Mouse (Mus musculus): ENCODE measurements around the gene Gstm5.
"Not testable (repeated sequence)": the region's sequence is repeated elsewhere in the genome, so short reads cannot be mapped to it uniquely, and the experiment has no call there.

The Gstm5 gene

DNA sequence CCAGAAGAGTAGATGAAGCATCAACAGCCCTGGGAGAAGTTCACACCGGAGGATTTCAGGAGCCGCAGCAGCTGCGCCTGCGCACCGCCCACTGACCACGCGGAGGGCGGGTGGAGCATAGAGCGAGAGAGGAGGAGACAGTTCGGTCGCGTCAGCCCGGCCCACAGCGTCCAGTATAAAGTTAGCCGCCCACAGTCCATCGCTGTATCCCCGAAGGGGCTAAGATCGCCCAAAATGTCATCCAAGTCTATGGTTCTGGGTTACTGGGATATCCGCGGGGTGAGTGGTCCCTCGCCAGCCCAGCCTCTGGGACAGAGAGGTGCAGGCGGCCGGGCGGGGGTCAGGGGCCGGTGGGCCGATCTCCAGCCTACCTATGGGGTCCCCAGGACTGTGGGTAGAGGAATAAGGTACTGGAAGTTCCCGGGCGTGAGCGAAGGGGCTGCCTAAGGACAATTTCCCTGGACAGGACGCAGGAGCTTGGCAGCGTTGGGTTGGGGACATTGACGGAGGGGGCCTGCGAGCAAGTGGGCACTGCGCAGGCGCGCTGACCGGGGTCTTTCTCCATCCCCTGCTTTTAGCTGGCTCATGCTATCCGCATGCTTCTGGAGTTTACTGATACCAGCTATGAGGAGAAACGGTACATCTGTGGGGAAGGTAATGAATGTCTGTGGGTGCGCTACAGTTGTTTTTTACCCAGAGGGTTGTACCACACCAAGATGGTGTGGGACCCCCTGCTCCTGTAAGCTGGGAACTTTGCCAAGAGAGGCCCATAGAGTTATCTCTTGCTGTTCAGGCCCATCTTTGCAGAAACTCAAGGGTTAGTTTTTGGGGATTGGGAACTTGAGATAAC lies at the start of gene Gstm5:
Gene Gstm5, plus strand, starts transcription at position 102 of the 850 bp plus-strand sequence.
- DNase-seq (ENCODE audit: extremely low spot score, low read depth, low spot score), result peak; percentile 42

GRCm38 (mm10) chr3:107846175-107846574 lies 49.4 kb upstream of the Gstm5 start:
- DNase-seq (ENCODE audit: extremely low spot score, low read depth, low spot score), result no peak

- DNase-seq (ENCODE audit: extremely low spot score, low read depth, low spot score), result no peak
Measured at GRCm38 (mm10) chr3:107846835-107847234, 48.8 kb upstream of the Gstm5 start.

DNA sequence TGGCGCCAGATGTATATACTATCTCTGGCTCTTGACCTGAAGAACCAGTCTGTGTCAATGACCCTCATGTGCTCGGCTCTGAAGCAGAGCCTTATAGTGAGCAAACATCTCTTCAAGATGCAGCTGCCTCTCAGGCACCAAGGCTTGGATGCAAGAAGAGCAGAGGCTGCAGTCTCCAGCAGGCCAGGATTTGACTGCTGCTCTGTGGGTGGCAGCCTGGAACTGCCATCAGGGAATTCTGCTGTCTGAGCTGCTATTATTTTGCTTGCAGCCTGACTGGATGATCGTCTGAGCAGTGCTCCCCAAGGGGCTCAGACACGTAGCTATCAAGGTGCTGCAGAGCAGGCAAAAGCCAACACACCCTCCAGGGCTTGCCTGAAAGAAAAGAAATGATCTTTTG lies 47.5 kb upstream of the Gstm5 start:
- DNase-seq (ENCODE audit: extremely low spot score, low read depth, low spot score), result no peak

DNA sequence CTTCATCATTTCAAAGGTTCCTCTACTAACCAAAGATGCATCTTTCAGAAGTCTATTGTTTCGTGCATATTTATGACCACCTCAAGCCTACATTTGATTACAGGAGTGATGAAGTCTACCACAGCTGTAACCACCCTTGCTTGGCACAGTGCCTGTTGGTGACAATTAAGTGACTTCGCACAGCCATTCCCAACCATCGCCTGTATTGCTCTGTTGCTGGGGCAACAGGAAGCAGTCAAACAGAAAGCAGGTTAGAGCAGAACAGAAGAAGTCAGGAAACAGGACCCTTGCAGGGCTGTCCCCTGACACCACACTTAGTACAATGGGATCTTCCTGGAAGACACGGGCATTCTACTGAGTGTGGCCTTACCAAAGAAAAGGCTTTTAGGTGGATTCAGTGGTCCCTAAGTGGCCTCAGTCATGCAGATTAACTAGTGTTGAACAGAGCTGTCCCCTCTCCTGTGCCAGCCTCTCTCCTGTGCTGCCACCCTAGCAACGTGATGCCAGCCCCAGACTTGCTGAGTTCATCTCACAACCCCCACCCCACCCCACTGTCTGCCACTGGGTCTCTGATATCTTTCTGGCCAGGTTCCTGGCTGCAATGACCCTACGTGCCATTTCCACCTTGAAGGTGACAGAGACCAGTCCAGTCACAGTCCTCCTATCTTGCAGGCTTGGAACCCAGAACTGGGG lies 46.5 kb upstream of the Gstm5 start:
- no peak for DNase-seq (ENCODE audit: extremely low spot score, low read depth, low spot score)

GRCm38 (mm10) chr3:107849693-107850031 lies 46.0 kb upstream of the Gstm5 start:
- DNase-seq (ENCODE audit: extremely low spot score, low read depth, low spot score), result no peak

GRCm38 (mm10) chr3:107850418-107851031 lies 45.1 kb upstream of the Gstm5 start:
- no peak for DNase-seq (ENCODE audit: extremely low spot score, low read depth, low spot score)

GRCm38 (mm10) chr3:107852786-107853185 lies 42.8 kb upstream of the Gstm5 start:
- no peak for DNase-seq (ENCODE audit: extremely low spot score, low read depth, low spot score)

DNA sequence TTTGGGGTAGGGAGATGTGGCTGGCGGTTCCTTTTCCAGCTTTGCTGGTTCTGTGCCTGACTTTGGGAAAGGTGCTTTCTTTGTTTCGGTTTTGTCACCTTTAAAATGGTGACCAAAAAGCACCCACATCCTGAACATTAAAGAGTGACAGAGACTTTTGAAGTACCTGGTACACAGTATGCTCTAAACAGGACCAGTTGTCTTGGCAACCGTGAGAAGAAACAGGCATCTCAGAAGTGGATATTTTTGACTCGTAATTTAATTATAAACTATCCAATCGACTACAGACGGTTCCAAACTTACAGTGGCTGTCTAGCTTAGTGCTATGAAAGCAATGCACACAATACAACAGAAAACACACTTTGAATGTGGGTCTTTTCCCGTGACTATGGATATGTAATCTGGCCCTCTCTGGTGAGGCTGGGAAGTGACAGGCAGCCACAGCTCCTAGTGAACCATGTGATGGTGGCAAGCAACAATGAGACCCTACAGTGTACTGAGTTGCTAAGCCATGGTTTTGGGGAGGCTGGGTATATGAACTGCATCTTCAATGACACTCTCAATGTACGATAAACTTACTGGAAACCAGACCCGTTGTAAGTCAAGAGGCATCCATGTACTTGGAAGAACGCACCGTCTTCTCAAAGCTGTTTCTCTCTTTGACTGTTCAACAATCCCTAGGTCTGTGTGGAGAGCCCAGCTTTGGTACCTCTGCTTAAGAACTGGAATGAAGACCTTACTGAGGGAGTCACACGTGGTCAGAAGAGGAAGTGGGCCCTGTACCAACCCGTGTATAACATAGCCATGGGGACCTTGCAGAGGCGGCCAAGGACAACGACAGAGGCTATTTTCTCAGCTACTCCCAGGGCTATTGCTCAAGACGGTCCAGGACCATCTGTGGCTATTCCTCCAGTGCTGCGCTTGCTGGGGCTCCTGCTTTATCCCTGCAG lies 42.1 kb upstream of the Gstm5 start:
- no peak for DNase-seq (ENCODE audit: extremely low spot score, low read depth, low spot score)

- no peak for DNase-seq (ENCODE audit: extremely low spot score, low read depth, low spot score)
Measured at GRCm38 (mm10) chr3:107855368-107855767, 40.3 kb upstream of the Gstm5 start.

GRCm38 (mm10) chr3:107857646-107858045 lies 38.0 kb upstream of the Gstm5 start:
- no peak for DNase-seq (ENCODE audit: extremely low spot score, low read depth, low spot score)

GRCm38 (mm10) chr3:107861483-107861882 lies 34.1 kb upstream of the Gstm5 start:
- not testable (repeated sequence) for DNase-seq (ENCODE audit: extremely low spot score, low read depth, low spot score)

DNA sequence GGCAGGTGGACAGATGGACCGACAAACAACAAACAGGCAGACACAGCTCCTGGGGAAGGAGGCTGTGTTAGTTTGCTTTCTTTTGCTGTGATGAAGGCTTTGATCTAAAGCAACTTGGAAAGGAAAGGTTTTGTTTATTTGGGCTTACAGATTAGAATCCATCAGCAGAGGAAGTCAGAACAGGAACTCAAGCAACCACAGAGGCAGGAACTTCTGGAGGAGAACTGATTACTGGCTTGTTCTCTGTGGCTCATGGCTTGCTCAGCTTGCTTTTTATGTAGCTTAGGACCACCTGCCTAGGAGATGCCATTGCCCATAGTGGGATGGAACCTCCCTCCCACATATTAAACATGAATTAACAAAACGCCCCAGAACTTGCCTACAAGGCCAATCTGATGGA lies 33.1 kb upstream of the Gstm5 start:
- no peak for DNase-seq (ENCODE audit: extremely low spot score, low read depth, low spot score)

- DNase-seq (ENCODE audit: extremely low spot score, low read depth, low spot score), result no peak
Measured at GRCm38 (mm10) chr3:107863471-107863870, 32.1 kb upstream of the Gstm5 start.

GRCm38 (mm10) chr3:107863898-107864603 lies 31.6 kb upstream of the Gstm5 start:
- DNase-seq (ENCODE audit: extremely low spot score, low read depth, low spot score), result peak; percentile 93

DNA sequence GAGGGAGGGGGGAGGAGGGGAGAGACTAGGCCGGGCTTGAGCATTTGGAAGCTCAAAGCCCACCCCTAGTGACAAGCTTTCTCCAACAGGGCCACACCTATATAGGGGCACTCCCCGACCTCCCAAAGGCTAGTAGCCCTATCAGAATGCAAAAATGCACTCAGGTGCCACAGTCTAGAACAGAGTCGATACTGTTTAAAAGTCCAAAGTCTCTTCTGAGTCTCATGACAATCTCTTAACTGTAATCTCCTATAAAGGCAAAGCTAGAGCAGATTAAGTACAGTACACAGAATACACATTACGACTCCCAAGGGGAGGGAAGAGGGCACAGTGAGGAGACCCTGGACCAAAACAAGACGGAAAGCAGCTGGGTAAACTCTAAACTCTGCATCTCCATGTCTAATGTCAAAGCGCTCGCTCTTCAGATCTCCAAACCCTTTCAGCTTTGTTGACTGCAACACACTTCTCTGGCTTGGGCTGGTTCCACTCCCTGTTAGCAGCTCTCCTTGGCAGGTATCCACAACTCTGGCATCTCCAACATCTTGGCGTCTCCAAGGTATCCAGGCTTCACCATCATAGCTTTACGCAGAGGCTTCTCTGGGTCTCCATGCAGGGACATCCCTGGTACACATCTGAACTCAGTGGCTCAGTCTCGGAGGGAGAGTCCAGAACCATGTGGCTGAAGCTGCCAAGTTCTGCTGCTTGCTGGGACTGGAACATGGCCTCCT lies 30.1 kb upstream of the Gstm5 start:
- no peak for DNase-seq (ENCODE audit: extremely low spot score, low read depth, low spot score)

DNA sequence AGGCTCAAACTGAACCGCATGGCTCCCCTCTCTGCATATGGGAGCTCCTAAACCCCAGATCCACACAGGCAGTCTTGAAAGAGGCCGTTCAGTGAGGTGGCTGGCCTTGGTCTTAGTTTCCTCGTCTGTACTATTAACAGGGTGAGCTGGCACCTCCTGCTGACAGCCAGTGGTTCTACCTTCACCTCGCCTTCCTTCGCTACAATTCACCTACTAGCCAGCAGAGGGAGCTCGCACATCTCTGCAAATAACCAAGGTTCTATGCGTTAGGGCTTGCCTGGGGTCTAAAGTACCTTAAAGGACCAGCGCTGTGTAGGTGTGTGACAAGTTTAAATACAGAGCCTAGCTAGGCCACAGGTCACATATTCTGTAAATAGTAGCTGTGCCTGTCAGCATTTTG lies 28.5 kb upstream of the Gstm5 start:
- peak; percentile 89 for DNase-seq (ENCODE audit: extremely low spot score, low read depth, low spot score)

GRCm38 (mm10) chr3:107868452-107868851 lies 27.2 kb upstream of the Gstm5 start:
- no peak for DNase-seq (ENCODE audit: extremely low spot score, low read depth, low spot score)

GRCm38 (mm10) chr3:107869097-107869496 lies 26.5 kb upstream of the Gstm5 start:
- DNase-seq (ENCODE audit: extremely low spot score, low read depth, low spot score), result no peak

DNA sequence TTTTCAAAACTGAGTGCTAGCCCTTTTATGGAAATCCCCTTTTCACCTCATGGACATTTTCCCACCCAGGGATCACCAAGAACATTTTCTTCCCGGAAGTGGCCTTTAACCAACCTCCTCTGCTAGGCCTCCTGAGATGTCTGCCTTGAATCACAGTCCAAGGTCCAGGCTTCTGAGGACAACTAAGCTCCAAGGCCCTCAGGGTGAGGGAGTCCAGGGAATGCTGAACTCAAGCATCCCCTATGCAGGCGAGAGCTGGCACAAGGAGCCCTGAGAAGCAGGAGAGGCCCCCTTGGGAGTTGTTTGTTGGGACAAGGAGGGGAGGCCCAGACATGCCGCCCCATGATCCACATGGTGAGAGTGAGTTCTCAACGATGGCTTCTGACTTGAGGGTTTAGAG lies 25.7 kb upstream of the Gstm5 start:
- DNase-seq (ENCODE audit: extremely low spot score, low read depth, low spot score), result no peak
